Mouse (Mus musculus): Measurements from ENCODE around the gene Olfr323. TPM values are rescaled to one million over a fixed set of nuclear protein-coding genes. Genes with fewer than 3 reads are reported as not detected.
A peak's percentile ranks its signal among the peaks of the same experiment; 100 is the strongest.

Olfr323 gene
- polyA plus RNA-seq (2015; fragmentation: Nextera tagmentation; extraction: Ambion mirVana) = not detected in 2 replicates

- Histone ChIP-seq H3K9ac (no peak within 1 kb of the TSS), H3K4me2 (no peak within 1 kb of the TSS), H3K27ac (replicated peaks) (no peak within 1 kb of the TSS), H3K9me3 (no peaks in the 10 kb centered on the region), H3K4me1 (replicated peaks) (no peaks in the 10 kb centered on the region), H3K36me3 (no peaks in the 10 kb centered on the region), H3K27me3 (no peaks in the 10 kb centered on the region), H3K4me3 (no peak within 1 kb of the TSS)
- 65% methylated on average over 5 of the region's 5 CpGs for WGBS
- ATAC-seq (ENCODE audit: low FRiP score, low read depth) = no peak
Observed at GRCm38 (mm10) chr11:58630401-58630800, at the start of gene Olfr323. Gene Olfr323 (minus strand): TSS chr11:58630501.

GRCm38 (mm10) chr11:58671825-58672224 is 41.5 kb upstream of the Olfr323 start:
- 51% methylated on average over 4 of the region's 4 CpGs for WGBS
- no peak overlapping the region for H3K4me3 ChIP-seq
- no peaks in the 10 kb centered on the region for H3K36me3 ChIP-seq
- H3K27ac ChIP-seq (replicated peaks) = no peak overlapping the region
- H3K4me1 ChIP-seq (replicated peaks) = no peaks in the 10 kb centered on the region
- no peak for ATAC-seq (ENCODE audit: low FRiP score, low read depth)
- no peaks in the 10 kb centered on the region for H3K9me3 ChIP-seq
- H3K27me3 ChIP-seq = no peaks in the 10 kb centered on the region
- H3K4me2 ChIP-seq = no peak overlapping the region
- no peak overlapping the region for H3K9ac ChIP-seq

GRCm38 (mm10) chr11:58669252-58669651 is 39.0 kb upstream of the Olfr323 start:
- H3K4me1 ChIP-seq (replicated peaks) = no peaks in the 10 kb centered on the region
- H3K4me2 ChIP-seq = no peak overlapping the region
- no peaks in the 10 kb centered on the region for H3K27me3 ChIP-seq
- H3K27ac ChIP-seq (replicated peaks) = no peak overlapping the region
- ATAC-seq (ENCODE audit: low FRiP score, low read depth) = no peak
- H3K36me3 ChIP-seq = no peaks in the 10 kb centered on the region
- no peak overlapping the region for H3K4me3 ChIP-seq
- H3K9me3 ChIP-seq = no peaks in the 10 kb centered on the region
- H3K9ac ChIP-seq = no peak overlapping the region

GRCm38 (mm10) chr11:58658596-58658995 is 28.3 kb upstream of the Olfr323 start, which contains the start of gene Olfr322:
Gene Olfr322 (plus strand): TSS chr11:58658782.
- Histone ChIP-seq H3K9ac (no peak within 1 kb of the TSS), H3K4me1 (replicated peaks) (no peaks in the 10 kb centered on the region), H3K4me3 (no peak within 1 kb of the TSS), H3K9me3 (no peaks in the 10 kb centered on the region), H3K27me3 (no peaks in the 10 kb centered on the region), H3K36me3 (no peaks in the 10 kb centered on the region), H3K27ac (replicated peaks) (no peak within 1 kb of the TSS), H3K4me2 (no peak within 1 kb of the TSS)
- no peak for ATAC-seq (ENCODE audit: low FRiP score, low read depth)
- 88% methylated on average over 4 of the region's 4 CpGs for WGBS

- no peaks in the 10 kb centered on the region for H3K27me3 ChIP-seq
- no peak overlapping the region for H3K4me3 ChIP-seq
- H3K4me1 ChIP-seq (replicated peaks) = no peaks in the 10 kb centered on the region
- WGBS = 85% methylated on average over 3 of the region's 3 CpGs
- H3K9ac ChIP-seq = no peak overlapping the region
- no peaks in the 10 kb centered on the region for H3K36me3 ChIP-seq
- no peak overlapping the region for H3K4me2 ChIP-seq
- ATAC-seq (ENCODE audit: low FRiP score, low read depth) = no peak
- no peak overlapping the region for H3K27ac ChIP-seq (replicated peaks)
- no peaks in the 10 kb centered on the region for H3K9me3 ChIP-seq
Observed at GRCm38 (mm10) chr11:58655151-58655550, 24.9 kb upstream of the Olfr323 start.

- H3K4me2 ChIP-seq = no peak overlapping the region
- H3K9me3 ChIP-seq = no peaks in the 10 kb centered on the region
- no peak overlapping the region for H3K4me3 ChIP-seq
- H3K4me1 ChIP-seq (replicated peaks) = peaks cover 13% of the 10 kb centered on the region
- H3K36me3 ChIP-seq = no peaks in the 10 kb centered on the region
- ATAC-seq (ENCODE audit: low FRiP score, low read depth) = no peak
- H3K27me3 ChIP-seq = peaks cover 10% of the 10 kb centered on the region; the same call in 1 of the 2 replicates
- H3K27ac ChIP-seq (replicated peaks) = no peak overlapping the region
- 44% methylated on average over 6 of the region's 6 CpGs for WGBS
- no peak overlapping the region for H3K9ac ChIP-seq
Observed at GRCm38 (mm10) chr11:58643350-58643749, 13.0 kb upstream of the Olfr323 start.

GRCm38 (mm10) chr11:58641638-58642358 is 11.5 kb upstream of the Olfr323 start:
- Histone ChIP-seq H3K27me3 (peaks cover 19% of the 10 kb centered on the region), H3K4me1 (replicated peaks) (peaks cover 13% of the 10 kb centered on the region), H3K27ac (replicated peaks) (no peak overlapping the region), H3K4me2 (no peak overlapping the region), H3K9me3 (no peaks in the 10 kb centered on the region), H3K36me3 (no peaks in the 10 kb centered on the region), H3K9ac (no peak overlapping the region), H3K4me3 (no peak overlapping the region)
- no peak for ATAC-seq (ENCODE audit: low FRiP score, low read depth)
- 86% methylated on average over 13 of the region's 13 CpGs for WGBS

- Histone ChIP-seq H3K27ac (replicated peaks) (no peak overlapping the region), H3K4me3 (peak overlapping the region; percentile 48)
Observed at GRCm38 (mm10) chr11:58641057-58641456, 10.8 kb upstream of the Olfr323 start.

GRCm38 (mm10) chr11:58640272-58640867 is 10.1 kb upstream of the Olfr323 start, which contains the start of gene Trim58:
Gene Trim58 (plus strand): TSS chr11:58640465.
- 6% methylated on average over 34 of the region's 34 CpGs for WGBS
- Histone ChIP-seq H3K9me3 (no peaks in the 10 kb centered on the region), H3K36me3 (no peaks in the 10 kb centered on the region)

More at GRCm38 (mm10) chr11:58641057-58641456, 10.8 kb upstream of the Olfr323 start:
- 31% methylated on average over 14 of the region's 14 CpGs for WGBS
- no peaks in the 10 kb centered on the region for H3K9me3 ChIP-seq
- peaks cover 19% of the 10 kb centered on the region for H3K27me3 ChIP-seq
- H3K4me2 ChIP-seq = peak overlapping the region; percentile 99
- ATAC-seq (ENCODE audit: low FRiP score, low read depth) = no peak
- H3K4me1 ChIP-seq (replicated peaks) = peaks cover 13% of the 10 kb centered on the region
- no peaks in the 10 kb centered on the region for H3K36me3 ChIP-seq
- peak overlapping the region; percentile 57; the same call in 1 of the 2 replicates for H3K9ac ChIP-seq

GRCm38 (mm10) chr11:58638176-58638701 is 7.9 kb upstream of the Olfr323 start:
- Histone ChIP-seq H3K4me3 (no peak overlapping the region), H3K4me1 (replicated peaks) (peaks cover 13% of the 10 kb centered on the region), H3K9ac (no peak overlapping the region), H3K27me3 (peaks cover 19% of the 10 kb centered on the region), H3K9me3 (no peaks in the 10 kb centered on the region), H3K36me3 (no peaks in the 10 kb centered on the region), H3K27ac (replicated peaks) (no peak overlapping the region), H3K4me2 (no peak overlapping the region)
- 74% methylated on average over 7 of the region's 7 CpGs for WGBS
- ATAC-seq (ENCODE audit: low FRiP score, low read depth) = no peak

More at GRCm38 (mm10) chr11:58640272-58640867, 10.1 kb upstream of the Olfr323 start, which contains the start of gene Trim58:
- H3K9ac ChIP-seq = peak within 1 kb of the TSS; percentile 57
- ATAC-seq (ENCODE audit: low FRiP score, low read depth) = peak; percentile 59; the same call in 1 of the 2 replicates
- peak within 1 kb of the TSS; percentile 99 for H3K4me2 ChIP-seq
- peaks cover 19% of the 10 kb centered on the region for H3K27me3 ChIP-seq
- peaks cover 13% of the 10 kb centered on the region for H3K4me1 ChIP-seq (replicated peaks)
- no peak within 1 kb of the TSS for H3K27ac ChIP-seq (replicated peaks)
- H3K4me3 ChIP-seq = peak within 1 kb of the TSS; percentile 48

- no peak for ATAC-seq (ENCODE audit: low FRiP score, low read depth)
- H3K36me3 ChIP-seq = no peaks in the 10 kb centered on the region
Observed at GRCm38 (mm10) chr11:58636376-58636977, 6.2 kb upstream of the Olfr323 start.

GRCm38 (mm10) chr11:58634878-58635277 is 4.6 kb upstream of the Olfr323 start:
- no peaks in the 10 kb centered on the region for H3K9me3 ChIP-seq
- no peak overlapping the region for H3K27ac ChIP-seq (replicated peaks)
- peaks cover under 1% of the 10 kb centered on the region; the same call in 1 of the 2 replicates for H3K4me1 ChIP-seq (replicated peaks)
- no peak overlapping the region for H3K4me3 ChIP-seq
- H3K27me3 ChIP-seq = peaks cover 9% of the 10 kb centered on the region; the same call in 1 of the 2 replicates
- H3K9ac ChIP-seq = no peak overlapping the region
- ATAC-seq (ENCODE audit: low FRiP score, low read depth) = no peak
- H3K36me3 ChIP-seq = no peaks in the 10 kb centered on the region
- H3K4me2 ChIP-seq = no peak overlapping the region
- WGBS = 68% methylated on average over 4 of the region's 4 CpGs

More at GRCm38 (mm10) chr11:58636376-58636977, 6.2 kb upstream of the Olfr323 start:
- no peak overlapping the region for H3K4me2 ChIP-seq
- WGBS = 19% methylated on average over 3 of the region's 4 CpGs
- no peak overlapping the region for H3K9ac ChIP-seq
- no peaks in the 10 kb centered on the region for H3K9me3 ChIP-seq
- H3K4me3 ChIP-seq = no peak overlapping the region
- peaks cover 17% of the 10 kb centered on the region for H3K27me3 ChIP-seq
- H3K27ac ChIP-seq (replicated peaks) = no peak overlapping the region
- H3K4me1 ChIP-seq (replicated peaks) = peaks cover 13% of the 10 kb centered on the region

Data from hindbrain, embryonic 15.5 days (tissue).